Mouse (Mus musculus) E14TG2a.4 (cell line): ENCODE results near the gene Exosc3.

Experiments
- H3K27me3 ChIP-seq: 2 replicates; pipeline ENCODE4 v1.6.1; 2014; ENCODE audit warnings: low read length, control low read depth; ENCODE audit not compliant: insufficient read depth
- H3K36me3 ChIP-seq: 2 replicates; pipeline ENCODE4 v1.6.1; 2014; ENCODE audit warnings: low read length, control low read depth; ENCODE audit not compliant: insufficient read depth
- H3K4me1 ChIP-seq: replicated peaks from 2 replicates; pipeline ENCODE4 v1.6.1; 2014; ENCODE audit warnings: low read depth, low read length, control low read depth
- H3K4me3 ChIP-seq: replicated peaks from 2 replicates; pipeline ENCODE4 v1.5.1; 2014; ENCODE audit warnings: mild to moderate bottlenecking, low read length
- H3K9me3 ChIP-seq: 2 replicates; pipeline ENCODE4 v1.6.1; 2014; ENCODE audit warnings: low read length, control low read depth
- CTCF ChIP-seq: conservative IDR thresholded peaks from 2 replicates; pipeline ENCODE4 v1.5.1; 2014; ENCODE audit warnings: low read length
- NANOG ChIP-seq: IDR thresholded peaks from 2 replicates; pipeline ENCODE4 v1.6.1; 2014; ENCODE audit warnings: borderline replicate concordance, low read length, mixed read lengths
- POU5F1 ChIP-seq: IDR thresholded peaks from 2 replicates; pipeline ENCODE4 v1.6.1; 2014; ENCODE audit warnings: low read length, borderline replicate concordance

Exosc3 gene

GRCm38 (mm10) chr4:45296662-45297564, 45.6 kb downstream of the Exosc3 start, which contains the start of gene Trmt10b:
TSS of gene Trmt10b (plus strand) at chr4:45297127.
- Histone ChIP-seq H3K4me1 (peaks cover 13% of the 10 kb centered on the region), H3K27me3 (no peaks in the 10 kb centered on the region), H3K4me3 (peak within 1 kb of the TSS; percentile 90), H3K9me3 (no peaks in the 10 kb centered on the region), H3K36me3 (peaks cover 21% of the 10 kb centered on the region)
- no peak for TF ChIP-seq CTCF
- no peak for TF ChIP-seq POU5F1
- TF ChIP-seq NANOG, result no peak

- H3K9me3 ChIP-seq, result peaks cover 4% of the 10 kb centered on the region; the same call in 1 of the 2 replicates
- H3K4me3 ChIP-seq, result no peak overlapping the region
- TF ChIP-seq NANOG (peak; percentile 98), CTCF (no peak), POU5F1 (peak; percentile 84)
- H3K36me3 ChIP-seq, result no peaks in the 10 kb centered on the region
- peaks cover 44% of the 10 kb centered on the region for H3K4me1 ChIP-seq
- H3K27me3 ChIP-seq, result peaks cover 19% of the 10 kb centered on the region
Measured at GRCm38 (mm10) chr4:45287906-45288305, 54.6 kb downstream of the Exosc3 start.

- H3K9me3 ChIP-seq, result peaks cover 4% of the 10 kb centered on the region; the same call in 1 of the 2 replicates
- peaks cover 44% of the 10 kb centered on the region for H3K4me1 ChIP-seq
- no peak overlapping the region for H3K4me3 ChIP-seq
- no peaks in the 10 kb centered on the region for H3K36me3 ChIP-seq
- TF ChIP-seq CTCF (peak; percentile 27; the same call in 1 of the 2 replicates), POU5F1 (no peak), NANOG (no peak)
- H3K27me3 ChIP-seq, result peaks cover 19% of the 10 kb centered on the region
Measured at GRCm38 (mm10) chr4:45286318-45286717, 56.2 kb downstream of the Exosc3 start.

GRCm38 (mm10) chr4:45279981-45280548, 62.5 kb downstream of the Exosc3 start:
- peak; percentile 61 for TF ChIP-seq CTCF
- TF ChIP-seq POU5F1, result no peak
- no peak overlapping the region for H3K4me3 ChIP-seq
- H3K36me3 ChIP-seq, result no peaks in the 10 kb centered on the region
- peaks cover 8% of the 10 kb centered on the region for H3K4me1 ChIP-seq
- H3K9me3 ChIP-seq, result peaks cover 4% of the 10 kb centered on the region; the same call in 1 of the 2 replicates
- H3K27me3 ChIP-seq, result peaks cover 15% of the 10 kb centered on the region

GRCm38 (mm10) chr4:45279292-45279691, 63.2 kb downstream of the Exosc3 start:
- peaks cover 4% of the 10 kb centered on the region; the same call in 1 of the 2 replicates for H3K9me3 ChIP-seq
- H3K36me3 ChIP-seq, result no peaks in the 10 kb centered on the region
- no peaks in the 10 kb centered on the region for H3K4me1 ChIP-seq
- TF ChIP-seq CTCF (no peak), NANOG (no peak), POU5F1 (no peak)
- H3K27me3 ChIP-seq, result peaks cover 8% of the 10 kb centered on the region
- no peak overlapping the region for H3K4me3 ChIP-seq

- no peaks in the 10 kb centered on the region for H3K36me3 ChIP-seq
- TF ChIP-seq POU5F1 (no peak), NANOG (no peak), CTCF (no peak)
- no peaks in the 10 kb centered on the region for H3K9me3 ChIP-seq
- H3K4me3 ChIP-seq, result no peak overlapping the region
- no peaks in the 10 kb centered on the region for H3K27me3 ChIP-seq
- H3K4me1 ChIP-seq, result no peaks in the 10 kb centered on the region
Measured at GRCm38 (mm10) chr4:45275770-45276169, 66.8 kb downstream of the Exosc3 start.

GRCm38 (mm10) chr4:45271041-45271452, 71.5 kb downstream of the Exosc3 start:
- Histone ChIP-seq H3K27me3 (no peaks in the 10 kb centered on the region), H3K36me3 (no peaks in the 10 kb centered on the region), H3K4me1 (no peaks in the 10 kb centered on the region), H3K4me3 (no peak overlapping the region), H3K9me3 (no peaks in the 10 kb centered on the region)
- TF ChIP-seq CTCF, result no peak
- TF ChIP-seq POU5F1, result no peak
- TF ChIP-seq NANOG, result no peak

- H3K36me3 ChIP-seq, result no peaks in the 10 kb centered on the region
- no peaks in the 10 kb centered on the region for H3K4me1 ChIP-seq
- no peaks in the 10 kb centered on the region for H3K27me3 ChIP-seq
- no peak overlapping the region for H3K4me3 ChIP-seq
- no peak for TF ChIP-seq NANOG
- TF ChIP-seq POU5F1, result no peak
- no peak for TF ChIP-seq CTCF
- no peaks in the 10 kb centered on the region for H3K9me3 ChIP-seq
Measured at GRCm38 (mm10) chr4:45267883-45268282, 74.6 kb downstream of the Exosc3 start.
